Mouse (Mus musculus) left cerebral cortex, postnatal 10 days (tissue): Measurements from ENCODE around the gene Usmg5. TPM values are rescaled to one million over a fixed set of nuclear protein-coding genes. Genes with fewer than 3 reads are reported as not detected.

Source experiments
- DNase-seq, 2 experiments: peaks; one replicate each; pipeline ENCODE4 v3.0.0; 2021 to 2022; ENCODE audit warnings: low spot score in 2 of 2, mixed read lengths in 1 of 2; ENCODE audit errors: extremely low spot score in 1 of 2
- intact Hi-C: fragments of 180-260 bp; cut with DNase I; formaldehyde crosslinking; loops from one replicate; pipeline ENCODE4 v1.15.1; 2025
- total RNA-seq, 2 experiments: library from RNA; stranded (reverse); gene quantifications; 2 replicates each; pipeline ENCODE4 v1.2.3; 2021

Gene Usmg5
- total RNA-seq, 2 experiments from 2014 or later: 816 to 827 TPM

GRCm38 (mm10) chr19:47067096-47067882 is 23.2 kb downstream of the Usmg5 start, which contains the start of gene Taf5:
Taf5 (plus strand) TSS chr19:47067746.
- DNase-seq: peak; percentile 96 to 98
- intact Hi-C loops: no loop called here

- intact Hi-C loops: no loop called here
- no peak for DNase-seq
These were observed 24.6 kb downstream of the Usmg5 start for GRCm38 (mm10) chr19:47065860-47066259.

DNA sequence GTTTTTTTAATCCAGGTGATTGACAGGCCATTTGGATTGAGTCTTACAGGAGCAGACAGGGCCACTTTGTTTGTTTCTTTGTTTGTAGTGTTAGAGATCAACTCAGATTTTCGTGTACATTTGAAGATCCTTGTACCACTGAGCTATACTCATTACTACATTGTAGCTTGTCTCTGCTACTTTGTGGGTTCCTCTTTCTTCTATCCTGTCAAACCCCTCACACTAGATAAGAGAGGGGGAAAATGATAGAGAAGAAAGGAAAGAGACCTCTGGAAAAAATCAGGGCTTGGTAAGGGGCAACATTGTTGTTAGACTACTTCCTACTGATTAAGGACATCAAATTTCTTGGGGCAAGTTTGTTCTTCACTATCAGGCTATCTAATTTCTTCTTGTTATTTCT is 32.8 kb downstream of the Usmg5 start:
- intact Hi-C loops: no loop called here

DNA sequence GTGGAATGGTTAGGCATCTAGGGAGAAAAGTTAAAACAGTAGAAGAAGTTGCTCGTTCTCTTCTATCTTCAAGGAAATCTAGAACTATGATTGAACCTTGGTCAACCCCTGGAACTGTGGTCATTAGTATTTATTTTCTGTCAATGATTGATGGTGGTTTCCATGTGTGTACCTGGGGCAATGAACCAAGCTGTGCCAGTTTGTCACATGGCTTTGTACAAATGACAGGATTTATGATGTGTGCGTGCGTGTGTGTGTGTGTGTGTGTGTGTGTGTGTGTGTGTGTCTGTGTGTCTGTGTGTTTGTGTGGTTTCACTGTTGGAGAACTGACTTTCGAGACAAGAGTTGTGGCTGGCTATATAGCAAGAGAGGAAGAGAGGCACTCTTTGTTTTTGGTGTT is 37.0 kb downstream of the Usmg5 start:
- intact Hi-C loops: no loop called here
- DNase-seq: no peak

More for the DNA sequence above, 32.8 kb downstream of the Usmg5 start:
- no peak for DNase-seq

- intact Hi-C loops: no loop called here
- DNase-seq: no peak
These were observed 37.5 kb downstream of the Usmg5 start for GRCm38 (mm10) chr19:47052927-47053326.

GRCm38 (mm10) chr19:47050271-47051032 is 40.0 kb downstream of the Usmg5 start, which contains the start of gene Pcgf6:
Pcgf6 (minus strand) TSS chr19:47050906.
- intact Hi-C loops: no loop called here
- peak; percentile 62 to 83 for DNase-seq

DNA sequence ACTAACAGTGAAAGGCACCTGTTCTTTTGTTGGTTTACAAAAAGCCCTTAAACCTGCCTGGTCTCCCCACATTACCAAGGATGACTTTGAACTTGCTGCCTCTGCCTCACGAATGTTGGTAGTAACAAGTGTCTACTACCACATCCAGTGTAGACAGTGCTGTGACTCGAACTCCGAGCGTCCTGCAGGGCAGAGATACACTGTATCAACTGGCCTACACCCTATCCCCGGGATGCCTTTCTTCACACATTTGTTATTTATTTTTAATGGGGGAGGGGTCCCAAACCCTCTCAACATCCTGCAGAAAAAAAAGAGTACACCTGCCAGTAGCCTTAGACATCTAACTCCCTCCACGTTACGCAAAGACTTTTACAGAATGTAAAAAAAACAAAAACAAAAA is 40.6 kb downstream of the Usmg5 start:
- DNase-seq: no peak
- intact Hi-C loops: no loop called here

DNA sequence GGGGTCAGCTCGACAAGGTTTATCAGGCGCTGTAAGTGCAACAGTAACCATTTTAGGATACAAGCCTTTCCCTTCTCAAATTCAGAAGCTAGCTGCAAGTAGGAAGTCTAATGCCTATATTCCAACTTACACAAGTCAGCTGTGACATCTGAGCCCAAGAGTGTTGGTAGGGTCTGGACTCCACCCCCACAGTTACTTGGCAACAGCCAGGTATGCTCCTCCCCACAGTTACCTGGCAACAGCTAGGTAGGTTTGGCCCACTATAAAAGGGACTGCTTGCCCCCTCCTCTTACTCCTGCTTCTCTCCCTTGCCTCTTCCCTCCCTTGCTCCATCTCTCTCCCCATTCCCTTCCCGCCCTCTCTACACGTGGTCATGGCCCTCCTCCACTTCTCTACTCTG is 41.4 kb downstream of the Usmg5 start:
- intact Hi-C loops: no loop called here

DNA sequence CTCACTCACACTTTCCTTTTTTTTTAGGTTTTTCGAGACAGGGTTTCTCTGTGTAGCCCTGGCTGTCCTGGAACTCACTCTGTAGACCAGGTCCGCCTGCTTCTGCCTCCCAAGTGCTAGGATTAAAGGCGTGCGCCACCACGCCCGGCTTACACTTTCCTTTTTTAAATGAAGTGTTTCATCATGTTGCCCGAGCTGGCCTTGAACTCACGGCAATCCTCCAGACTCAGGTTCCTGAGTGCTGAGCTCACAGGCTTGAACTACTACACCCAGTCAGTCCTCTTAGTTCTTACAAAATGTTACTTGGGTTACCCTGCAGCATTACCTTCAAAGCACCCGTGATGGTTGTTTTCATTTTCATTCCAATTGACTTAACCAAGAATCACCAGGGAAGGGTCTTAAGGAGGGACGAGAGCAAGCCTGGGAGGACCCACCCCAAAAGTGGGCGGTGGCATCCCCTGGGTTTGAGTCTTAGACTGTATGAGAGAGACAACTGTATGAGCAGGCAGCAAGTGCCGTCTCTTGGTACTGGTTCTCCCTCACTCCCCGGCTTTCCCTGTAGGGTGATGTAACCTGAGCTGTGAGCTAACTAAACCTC is 43.1 kb downstream of the Usmg5 start:
- intact Hi-C loops: no loop called here
- DNase-seq: no peak

More for the DNA sequence above, 41.4 kb downstream of the Usmg5 start:
- no peak for DNase-seq

DNA sequence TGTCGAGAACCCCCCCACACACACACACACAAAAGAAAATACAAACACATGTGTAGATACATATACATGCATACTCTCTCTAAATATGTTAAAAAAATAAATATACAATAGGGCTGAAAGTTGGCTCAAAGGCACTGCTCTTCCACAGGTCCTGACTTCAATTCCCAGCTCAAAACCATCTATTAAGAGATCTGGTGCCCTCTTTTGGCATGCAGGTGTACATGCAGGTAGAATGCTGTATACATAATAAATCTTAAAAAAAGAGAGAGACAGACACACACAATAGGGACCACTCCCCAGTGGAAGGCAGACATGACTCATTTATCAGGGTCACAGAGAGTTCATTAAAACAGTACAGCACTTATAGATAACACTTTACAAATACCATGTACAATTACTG is 44.1 kb downstream of the Usmg5 start:
- no peak for DNase-seq
- intact Hi-C loops: no loop called here

DNA sequence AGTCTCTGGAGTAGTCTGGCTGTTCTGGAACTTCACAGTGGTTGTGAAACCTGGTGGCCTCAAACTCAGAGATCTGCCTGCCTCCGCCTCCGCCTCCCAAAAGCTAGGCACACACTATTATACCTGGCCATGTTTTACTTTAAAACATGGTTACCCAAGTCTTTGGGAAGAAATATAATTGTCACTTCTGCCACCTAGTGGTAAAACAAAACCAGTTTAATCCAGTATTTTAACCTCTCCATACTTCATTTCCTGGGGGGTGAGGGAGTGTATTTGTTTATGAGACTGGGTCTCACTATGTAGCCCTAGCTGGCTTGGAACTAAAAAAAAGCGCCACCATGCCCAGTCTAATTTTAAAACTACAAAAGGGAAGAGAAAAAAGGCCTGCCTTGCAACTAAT is 46.8 kb downstream of the Usmg5 start:
- DNase-seq: no peak
- intact Hi-C loops: loop anchor here (5.0 kb wide), 1 partner anchor 166 kb away; no protein-coding TSS in a partner anchor

DNA sequence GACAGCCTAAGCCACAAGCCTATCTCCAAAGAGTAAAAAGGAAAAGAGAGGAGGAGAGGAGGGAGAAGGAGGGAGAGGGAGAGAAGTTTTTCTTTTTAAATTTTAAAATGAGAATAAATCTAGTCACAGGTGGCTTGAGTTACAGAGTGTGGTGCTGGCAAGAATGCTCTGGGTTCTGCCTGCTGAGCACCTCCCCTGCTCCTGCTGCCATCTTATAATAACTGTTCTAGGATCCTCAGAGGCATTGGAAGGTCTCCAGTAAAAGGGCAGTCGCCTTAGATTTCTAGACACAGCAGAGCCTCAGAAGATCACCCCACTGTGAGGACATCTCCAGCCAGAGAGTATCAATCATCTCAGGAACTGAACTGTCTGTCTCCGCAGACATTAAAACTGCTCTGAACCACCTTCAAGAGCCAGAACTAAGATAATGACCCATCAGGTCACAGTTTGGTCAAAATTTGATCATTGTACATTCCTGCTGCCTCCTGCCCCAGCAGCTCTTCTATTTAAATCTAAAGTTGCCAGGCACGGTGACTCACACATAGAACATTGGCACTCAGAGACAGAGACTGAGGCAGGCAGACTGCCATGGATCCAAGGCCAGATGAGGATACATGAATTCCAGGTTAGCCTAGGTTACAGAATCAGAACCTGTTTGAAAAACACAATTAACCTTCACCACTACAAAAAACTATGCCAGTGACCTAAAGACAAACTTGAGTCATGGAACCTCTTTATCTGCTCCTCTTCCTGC is 49.5 kb downstream of the Usmg5 start:
- intact Hi-C loops: loop anchor here (5.0 kb wide), 1 partner anchor 164 kb away; no protein-coding TSS in a partner anchor
- no peak for DNase-seq

- DNase-seq: no peak
- intact Hi-C loops: no loop called here
These were observed 53.9 kb downstream of the Usmg5 start for GRCm38 (mm10) chr19:47036596-47036995.

DNA sequence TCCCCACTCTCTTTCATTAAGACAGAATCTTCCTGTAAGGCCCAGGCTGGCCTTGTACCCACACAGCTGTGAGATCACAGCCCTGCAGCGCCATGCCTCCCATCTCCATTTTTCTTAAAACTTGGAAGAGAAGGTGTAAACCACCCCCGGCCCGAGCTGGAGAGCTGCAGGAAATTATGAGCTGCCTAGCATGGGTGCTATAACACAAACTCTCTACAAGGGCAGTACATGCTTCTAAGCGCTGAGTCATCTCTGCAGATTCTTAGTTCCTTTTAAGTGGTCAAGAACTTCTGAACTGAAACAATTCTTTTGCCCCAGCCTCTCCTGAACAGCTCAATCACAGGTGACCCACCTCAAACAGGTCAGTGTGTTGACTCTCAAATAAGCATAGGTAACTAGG is 55.5 kb downstream of the Usmg5 start:
- DNase-seq: no peak
- intact Hi-C loops: no loop called here

Other genes with a start within 250 kb of the Usmg5 start
- 100 to 1,000 TPM; 180 to 190 TPM for gene Ina, start 75.9 kb downstream of the Usmg5 start, total RNA-seq
- 10 to 100 TPM; 76.4 to 87.4 TPM for gene Nt5c2, start 75.5 kb downstream of the Usmg5 start, total RNA-seq
- 10 to 100 TPM; 15.7 to 18.0 TPM for gene Pcgf6, start 39.7 kb downstream of the Usmg5 start, total RNA-seq
- 1 to 10 TPM; 5.1 to 6.0 TPM for gene Taf5, start 22.9 kb downstream of the Usmg5 start, total RNA-seq
- gene Pdcd11, start 121 bp upstream of the Usmg5 start, total RNA-seq: 10 to 100 TPM; 14.2 to 14.8 TPM
- 1 to 10 TPM; 3.0 to 4.3 TPM for gene Calhm2, start 47.6 kb upstream of the Usmg5 start, total RNA-seq
- not detected for gene Calhm1, start 53.6 kb upstream of the Usmg5 start, total RNA-seq
- gene Calhm3, start 67.1 kb upstream of the Usmg5 start, total RNA-seq: not detected
- 100 to 1,000 TPM; 107 to 111 TPM for gene Neurl1a, start 88.2 kb upstream of the Usmg5 start, total RNA-seq